Mouse (Mus musculus): ENCODE measurements around the gene Car7.

GRCm38 (mm10) chr8:104541515-104541880 lies 7.0 kb downstream of the Car7 start:
- TF ChIP-seq CTCF (IDR thresholded peaks at IDR 0.05; ENCODE audit: extremely low read depth, insufficient read depth, insufficient read length, insufficient replicate concordance) (no peak), POLR2A (IDR thresholded peaks at IDR 0.05; ENCODE audit: low read depth, low read length) (no peak)
